Mouse (Mus musculus) MEL (cell line): ENCODE measurements at regions not wholly inside any gene's neighbourhood (a gene's known extent, or its start where the extent isn't known, plus 50 kb on each side); places are given as distances from the start of the nearest gene placed in this dataset.

Experiments used
- DNase-seq: peaks from one replicate; pipeline ENCODE4 v3.0.0; 2011; ENCODE audit warnings: low read depth, low spot score
- H3K27ac ChIP-seq: 2 replicates; pipeline ENCODE4 v1.5.1; 2012; ENCODE audit warnings: low read depth, mild to moderate bottlenecking, control low read depth, low read length, moderate library complexity; ENCODE audit not compliant: control insufficient read depth
- H3K27me3 ChIP-seq, 2 experiments: fragments of 150-350 bp in 1 of 2; sonication (generic) in 1 of 2; 2 replicates each; pipeline ENCODE4 v1.6.1; 2012; ENCODE audit warnings: low read length in 2 of 2, mild to moderate bottlenecking in 2 of 2, improper control_type of control experiment in 1 of 2, moderate library complexity in 1 of 2; ENCODE audit not compliant: insufficient read depth in 2 of 2, control insufficient read depth in 1 of 2
- H3K36me3 ChIP-seq, 2 experiments: 2 replicates each; pipeline ENCODE4 v1.6.1; 2012 to 2014; ENCODE audit warnings: low read length in 2 of 2, improper control_type of control experiment in 1 of 2, inconsistent platforms in 1 of 2, mild to moderate bottlenecking in 1 of 2; ENCODE audit not compliant: insufficient read depth in 2 of 2, control insufficient read depth in 1 of 2
- H3K4me1 ChIP-seq, 2 experiments: fragments of 150-350 bp in 1 of 2; sonication (generic) in 1 of 2; 2 replicates each; pipeline ENCODE4 v1.6.1; 2012; ENCODE audit warnings: low read length in 2 of 2, improper control_type of control experiment in 1 of 2, mild to moderate bottlenecking in 1 of 2; ENCODE audit not compliant: insufficient read depth in 2 of 2, control insufficient read depth in 1 of 2
- H3K4me3 ChIP-seq, 2 experiments: fragments of 150-350 bp in 1 of 2; sonication (generic) in 1 of 2; 2 replicates each; pipeline ENCODE4 v1.5.1; 2012; ENCODE audit warnings: low read depth in 2 of 2, low read length in 2 of 2, mild to moderate bottlenecking in 2 of 2, moderate library complexity in 2 of 2, control low read depth in 1 of 2, improper control_type of control experiment in 1 of 2; ENCODE audit not compliant: control insufficient read depth in 1 of 2, insufficient read depth in 1 of 2
- H3K79me2 ChIP-seq: 2 replicates; pipeline ENCODE4 v1.6.1; 2012; ENCODE audit warnings: mild to moderate bottlenecking, low read length, moderate library complexity; ENCODE audit not compliant: control insufficient read depth, poor library complexity, insufficient read depth
- H3K9ac ChIP-seq: 2 replicates; pipeline ENCODE4 v1.6.1; 2012; ENCODE audit warnings: low read depth, mild to moderate bottlenecking, control low read depth, low read length, moderate library complexity; ENCODE audit not compliant: control insufficient read depth, poor library complexity, severe bottlenecking
- H3K9me3 ChIP-seq: fragments of 150-350 bp; sonication (generic); replicated peaks from 2 replicates; pipeline ENCODE4 v1.6.1; 2012; ENCODE audit warnings: mild to moderate bottlenecking, low read length, improper control_type of control experiment, moderate library complexity; ENCODE audit not compliant: insufficient read depth
- BHLHE40 ChIP-seq: IDR thresholded peaks from 2 replicates; pipeline ENCODE4 v1.6.1; 2012; ENCODE audit warnings: low read depth, mild to moderate bottlenecking, inconsistent platforms, low read length, improper control_type of control experiment, borderline replicate concordance
- CHD2 ChIP-seq: IDR thresholded peaks from 2 replicates; pipeline ENCODE4 v1.6.1; 2011; ENCODE audit warnings: low read length, improper control_type of control experiment
- ELF1 ChIP-seq: IDR thresholded peaks from 2 replicates; pipeline ENCODE4 v1.6.1; 2014; ENCODE audit warnings: low read depth, mild to moderate bottlenecking, inconsistent platforms, low read length, improper control_type of control experiment, moderate library complexity
- EP300 ChIP-seq, 2 experiments: IDR thresholded peaks; 2 replicates each; pipeline ENCODE4 v1.6.1; 2011; ENCODE audit warnings: improper control_type of control experiment in 2 of 2, low read length in 2 of 2, low read depth in 1 of 2, mild to moderate bottlenecking in 1 of 2
- ETS1 ChIP-seq: IDR thresholded peaks from 2 replicates; pipeline ENCODE4 v1.6.1; 2012; ENCODE audit warnings: low read depth, mild to moderate bottlenecking, inconsistent platforms, low read length, improper control_type of control experiment, moderate library complexity
- GATA1 ChIP-seq: IDR thresholded peaks from 2 replicates; pipeline ENCODE4 v1.6.1; 2011; ENCODE audit warnings: low read depth, low read length, improper control_type of control experiment
- HCFC1 ChIP-seq: IDR thresholded peaks from 2 replicates; pipeline ENCODE4 v1.6.1; 2012; ENCODE audit warnings: low read depth, mild to moderate bottlenecking, inconsistent platforms, low read length, improper control_type of control experiment, moderate library complexity
- KAT2A ChIP-seq: conservative IDR thresholded peaks from 2 replicates; pipeline ENCODE4 v1.6.1; 2012; ENCODE audit warnings: low read depth, low read length, improper control_type of control experiment, inconsistent platforms
- MAFK ChIP-seq: IDR thresholded peaks from 2 replicates; pipeline ENCODE4 v1.6.1; 2011; ENCODE audit warnings: low read depth, mild to moderate bottlenecking, low read length, improper control_type of control experiment, borderline replicate concordance
- MAX ChIP-seq: IDR thresholded peaks from 2 replicates; pipeline ENCODE4 v1.6.1; 2011; ENCODE audit warnings: low read length, improper control_type of control experiment
- MAZ ChIP-seq: IDR thresholded peaks from 2 replicates; pipeline ENCODE4 v1.6.1; 2012; ENCODE audit warnings: low read depth, mild to moderate bottlenecking, inconsistent platforms, low read length, improper control_type of control experiment
- MEF2A ChIP-seq: IDR thresholded peaks from 2 replicates; pipeline ENCODE4 v1.6.1; 2014; ENCODE audit warnings: low read depth, mild to moderate bottlenecking, inconsistent platforms, low read length, improper control_type of control experiment; ENCODE audit not compliant: poor library complexity, insufficient replicate concordance, severe bottlenecking; ENCODE audit errors: extremely low read depth
- MXI1 ChIP-seq: IDR thresholded peaks from 2 replicates; pipeline ENCODE4 v1.6.1; 2011; ENCODE audit warnings: mild to moderate bottlenecking, low read depth, low read length, improper control_type of control experiment
- MYC ChIP-seq: IDR thresholded peaks from 2 replicates; pipeline ENCODE4 v1.6.1; 2011; ENCODE audit warnings: low read depth, mild to moderate bottlenecking, low read length, improper control_type of control experiment, moderate library complexity
- NRF1 ChIP-seq: IDR thresholded peaks from 2 replicates; pipeline ENCODE4 v1.6.1; 2014; ENCODE audit warnings: low read depth, mild to moderate bottlenecking, inconsistent platforms, low read length, improper control_type of control experiment, moderate library complexity; ENCODE audit not compliant: poor library complexity, insufficient read depth, severe bottlenecking
- POLR2A ChIP-seq, 2 experiments: IDR thresholded peaks; 2 replicates each; pipeline ENCODE4 v1.6.1; 2011 to 2012; ENCODE audit warnings: low read length in 2 of 2, mild to moderate bottlenecking in 2 of 2, control low read depth in 1 of 2, improper control_type of control experiment in 1 of 2, low read depth in 1 of 2, moderate library complexity in 1 of 2; ENCODE audit not compliant: control insufficient read depth in 1 of 2, insufficient read depth in 1 of 2, poor library complexity in 1 of 2
- POLR2AphosphoS2 ChIP-seq: IDR thresholded peaks from 2 replicates; pipeline ENCODE4 v1.6.1; 2011; ENCODE audit warnings: low read length, improper control_type of control experiment
- RAD21 ChIP-seq: IDR thresholded peaks from 2 replicates; pipeline ENCODE4 v1.6.1; 2011; ENCODE audit warnings: mild to moderate bottlenecking, low read depth, low read length, improper control_type of control experiment
- RCOR1 ChIP-seq: IDR thresholded peaks from 2 replicates; pipeline ENCODE4 v1.6.1; 2012; ENCODE audit warnings: low read depth, mild to moderate bottlenecking, inconsistent platforms, low read length, improper control_type of control experiment
- SIN3A ChIP-seq: IDR thresholded peaks from 2 replicates; pipeline ENCODE4 v1.6.1; 2012; ENCODE audit warnings: low read length, improper control_type of control experiment, inconsistent platforms
- SMC3 ChIP-seq: IDR thresholded peaks from 2 replicates; pipeline ENCODE4 v1.6.1; 2011; ENCODE audit warnings: low read depth, low read length, improper control_type of control experiment
- TAL1 ChIP-seq: IDR thresholded peaks from 2 replicates; pipeline ENCODE4 v1.6.1; 2012; ENCODE audit warnings: mild to moderate bottlenecking, inconsistent platforms, low read length, moderate library complexity, mixed read lengths
- TBP ChIP-seq: IDR thresholded peaks from 2 replicates; pipeline ENCODE4 v1.8.0; 2011; ENCODE audit warnings: low read depth, low read length, improper control_type of control experiment
- TCF12 ChIP-seq: IDR thresholded peaks from 2 replicates; pipeline ENCODE4 v1.6.1; 2014; ENCODE audit warnings: low read depth, mild to moderate bottlenecking, inconsistent platforms, low read length, improper control_type of control experiment, moderate library complexity
- USF1 ChIP-seq: IDR thresholded peaks from 2 replicates; pipeline ENCODE4 v1.6.1; 2014; ENCODE audit warnings: low read depth, mild to moderate bottlenecking, inconsistent platforms, low read length, improper control_type of control experiment, moderate library complexity
- USF2 ChIP-seq, 2 experiments: IDR thresholded peaks; 2 replicates each; pipeline ENCODE4 v1.6.1; 2011 to 2012; ENCODE audit warnings: improper control_type of control experiment in 2 of 2, low read length in 2 of 2, borderline replicate concordance in 1 of 2, inconsistent platforms in 1 of 2, low read depth in 1 of 2, mild to moderate bottlenecking in 1 of 2; ENCODE audit not compliant: insufficient read depth in 1 of 2
- ZC3H11A ChIP-seq: IDR thresholded peaks from 2 replicates; pipeline ENCODE4 v1.6.1; 2012; ENCODE audit warnings: low read depth, mild to moderate bottlenecking, inconsistent platforms, low read length, improper control_type of control experiment
- ZNF384 ChIP-seq: IDR thresholded peaks from 2 replicates; pipeline ENCODE4 v1.6.1; 2012; ENCODE audit warnings: low read depth, mild to moderate bottlenecking, inconsistent platforms, low read length, improper control_type of control experiment

DNA sequence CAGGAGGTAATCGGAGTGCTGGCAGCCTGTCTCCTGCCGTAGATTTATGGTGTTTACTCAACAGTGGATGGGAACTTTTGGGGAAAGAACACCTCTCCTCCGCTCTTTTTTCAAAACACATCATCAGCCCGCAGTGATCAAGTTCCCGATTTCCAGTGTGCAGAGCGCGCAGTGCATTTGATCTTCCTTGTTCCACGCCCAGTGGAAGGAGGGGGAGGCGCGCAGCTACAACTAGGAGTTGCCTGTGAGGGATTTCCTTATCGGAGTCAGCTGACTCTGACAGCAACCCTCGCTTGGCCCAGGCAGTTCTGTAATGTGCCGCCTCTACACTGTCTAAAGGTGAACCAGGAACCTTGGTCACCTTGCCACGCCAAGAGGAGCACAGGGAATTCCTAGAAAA lies 226.8 kb upstream of the Spdye4c start:
- Histone ChIP-seq H3K9me3 (no peaks in the 10 kb centered on the region), H3K79me2 (no peaks in the 10 kb centered on the region), H3K9ac (peak overlapping the region; percentile 13; the same call in 1 of the 2 replicates), H3K36me3 (peaks cover 0 to 19% of the 10 kb centered on the region in 2 experiments; a peak in 2 of 4 replicates), H3K4me3 (peak overlapping the region; percentile 25 to 59), H3K27me3 (no peaks in the 10 kb centered on the region), H3K27ac (peak overlapping the region; percentile 13; the same call in 1 of the 2 replicates), H3K4me1 (peaks cover 5 to 26% of the 10 kb centered on the region in 2 experiments)
- peak; percentile 87 for DNase-seq
- TF ChIP-seq RAD21, result no peak; the same call in 1 of the 2 replicates
- TF ChIP-seq TCF12, result 0 out of 2 replicates have a peak, but pooled peaks have one; percentile 28
- no peak for TF ChIP-seq MEF2A
- peak; percentile 55; the same call in 1 of the 2 replicates for TF ChIP-seq ZNF384
- TF ChIP-seq ELF1, result peak; percentile 75
- peak; percentile 79; the same call in 1 of the 2 replicates for TF ChIP-seq MAZ
- no peak for TF ChIP-seq TBP
- no peak for TF ChIP-seq TAL1
- peak; percentile 69 for TF ChIP-seq MAX
- TF ChIP-seq SIN3A, result peak; percentile 99
- TF ChIP-seq GATA1, result peak; percentile 84
- peak; percentile 23; the same call in 1 of the 2 replicates for TF ChIP-seq MAFK
- TF ChIP-seq RCOR1, result peak; percentile 80
- TF ChIP-seq ETS1, result peak; percentile 95
- TF ChIP-seq MYC, result peak; percentile 71; the same call in 1 of the 2 replicates
- TF ChIP-seq MXI1, result peak; percentile 88
- TF ChIP-seq CHD2, result peak; percentile 23; the same call in 1 of the 2 replicates
- no peak for TF ChIP-seq ZC3H11A
- peak; percentile 21; the same call in 1 of the 2 replicates for TF ChIP-seq SMC3
- TF ChIP-seq EP300 (IDR thresholded peaks at IDR 0.05; ENCODE audit: low read depth in 1 of 2, low read length in 2 of 2), result peak; percentile 58 to 75; a peak in 3 of 4 replicates
- TF ChIP-seq POLR2A (IDR thresholded peaks at IDR 0.05; ENCODE audit: control insufficient read depth in 1 of 2, insufficient read depth in 1 of 2, low read depth in 1 of 2, low read length in 2 of 2, poor library complexity in 1 of 2), result no peak
- TF ChIP-seq HCFC1, result 0 out of 2 replicates have a peak, but pooled peaks have one; percentile 33
- TF ChIP-seq USF1, result peak; percentile 90
- 0 out of 2 replicates have a peak, but pooled peaks have one; percentile 30 for TF ChIP-seq KAT2A
- no peak for TF ChIP-seq POLR2AphosphoS2
- peak; percentile 64; the same call in 1 of the 2 replicates for TF ChIP-seq BHLHE40
- TF ChIP-seq USF2 (IDR thresholded peaks at IDR 0.05; ENCODE audit: borderline replicate concordance in 1 of 2, insufficient read depth in 1 of 2, low read depth in 1 of 2, low read length in 2 of 2), result peak in 1 of 2 experiments; percentile 59; a peak in 1 of 4 replicates
- peak; percentile 62; the same call in 1 of the 2 replicates for TF ChIP-seq NRF1
